Mouse (Mus musculus) frontal cortex, postnatal 10 days (tissue): ENCODE results near the gene Dnase2a.

Source experiments
- DNase-seq, 2 experiments: peaks; one replicate each; pipeline ENCODE4 v3.0.0; 2022; ENCODE audit warnings: low spot score in 2 of 2, mixed read lengths in 1 of 2

Dnase2a gene

DNA sequence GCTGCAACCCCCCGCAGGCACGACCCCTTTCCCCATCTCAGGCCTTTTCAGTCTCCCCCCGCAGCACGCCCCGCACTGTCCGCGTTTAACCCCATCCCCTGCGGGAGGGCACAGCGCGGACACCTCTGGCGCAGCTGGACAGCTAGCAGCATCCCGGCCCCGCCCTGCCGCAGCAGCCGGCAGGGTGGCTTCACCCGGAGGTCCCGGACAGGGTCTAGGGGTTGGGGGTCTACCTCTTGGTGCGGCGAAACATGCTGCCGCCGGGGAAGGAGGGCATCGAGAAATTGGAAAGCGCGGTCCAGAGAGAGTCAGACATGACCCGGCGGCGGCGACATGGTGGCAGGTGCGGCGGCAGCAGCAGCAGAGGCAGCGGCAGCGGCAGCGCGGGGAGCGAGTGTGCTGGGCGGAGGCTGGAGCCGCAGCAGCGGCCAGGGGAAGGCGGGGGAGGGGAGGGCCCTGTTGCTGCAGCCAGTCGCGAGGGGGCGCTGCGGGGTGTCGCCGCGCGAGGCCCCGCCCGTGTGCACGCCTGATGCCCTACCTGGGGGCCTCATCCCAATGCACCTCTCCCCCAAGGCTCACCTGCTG lies 28.7 kb downstream of the Dnase2a start, which contains the start of gene Mast1:
TSS of gene Mast1 (minus strand) at position 398 of the 585 bp plus-strand sequence.
- DNase-seq, result peak in 1 of 2 experiments; percentile 72

GRCm38 (mm10) chr8:84937620-84938485 lies 29.5 kb downstream of the Dnase2a start:
- DNase-seq, result no peak

DNA sequence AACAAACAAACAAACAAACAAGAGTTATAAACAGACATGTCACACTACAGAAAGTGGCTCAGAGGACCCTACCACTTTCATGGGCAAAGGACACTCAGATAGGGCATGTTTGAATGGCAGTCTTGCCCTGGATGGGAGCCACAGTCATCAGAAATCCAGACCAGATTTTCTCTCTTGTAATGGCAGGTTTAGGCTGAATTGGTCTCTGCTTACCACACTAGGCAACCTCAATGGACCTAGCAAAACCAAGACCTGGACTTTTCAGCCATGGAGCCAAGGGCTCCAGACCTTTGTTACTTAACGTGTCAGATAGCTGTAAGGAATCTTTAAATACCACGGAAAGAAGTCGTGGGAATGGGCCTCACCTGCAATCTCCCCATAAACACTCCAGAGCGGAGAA lies 35.3 kb downstream of the Dnase2a start:
- no peak for DNase-seq

DNA sequence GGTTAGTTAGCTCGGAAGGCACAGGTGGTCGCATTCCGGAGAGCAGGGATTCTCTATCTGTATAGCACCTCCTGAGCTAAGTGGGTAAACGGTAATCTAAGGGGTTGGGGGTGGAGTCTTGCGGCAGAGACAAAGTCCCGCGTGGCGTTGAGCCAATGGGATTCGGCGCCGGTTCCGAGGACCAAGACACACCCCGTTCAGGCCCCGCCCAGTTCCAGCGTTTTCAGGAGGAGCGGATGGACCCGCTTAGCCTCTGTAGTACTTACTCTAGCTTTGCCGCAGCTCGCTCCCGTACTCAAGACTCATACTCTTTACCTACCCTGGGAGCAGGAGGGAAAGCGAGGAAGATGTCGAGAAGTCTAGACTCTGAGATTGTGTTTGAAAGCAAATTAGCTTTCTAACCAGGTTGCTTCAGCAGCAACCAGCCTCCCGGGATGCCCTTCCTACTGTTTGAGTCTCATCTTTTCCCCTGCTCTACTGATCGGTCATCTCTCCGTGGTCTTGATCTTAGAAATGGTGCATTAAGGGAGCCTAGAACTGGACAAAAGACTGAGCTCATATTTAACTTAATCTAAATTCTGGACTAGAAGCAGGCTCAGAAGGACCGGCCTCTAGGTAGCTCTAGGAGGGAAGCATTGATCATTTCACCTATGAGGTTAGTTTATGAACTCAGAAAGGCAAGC lies 36.3 kb downstream of the Dnase2a start:
- DNase-seq, result peak; percentile 62 to 66

DNA sequence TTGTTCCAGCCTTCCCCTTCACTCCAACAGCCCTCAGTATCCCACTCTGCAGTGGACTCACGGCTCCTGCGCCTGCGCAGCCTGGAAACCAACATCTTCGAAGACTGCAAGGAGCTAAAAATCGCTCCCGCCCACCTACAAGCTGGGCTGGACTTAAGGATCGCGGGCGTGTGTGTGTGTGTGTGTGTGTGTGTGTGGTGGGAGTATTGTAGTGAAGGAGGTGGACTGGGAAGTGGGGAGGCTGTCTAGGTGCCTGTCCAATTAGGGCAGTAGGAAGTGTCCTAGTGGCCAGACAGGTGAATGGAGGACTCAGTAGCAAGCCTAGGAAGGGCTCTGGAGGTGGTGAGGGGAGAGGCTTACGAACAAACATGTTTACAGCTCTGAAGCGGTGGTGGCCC lies 36.9 kb downstream of the Dnase2a start:
- peak; percentile 69 to 78 for DNase-seq

DNA sequence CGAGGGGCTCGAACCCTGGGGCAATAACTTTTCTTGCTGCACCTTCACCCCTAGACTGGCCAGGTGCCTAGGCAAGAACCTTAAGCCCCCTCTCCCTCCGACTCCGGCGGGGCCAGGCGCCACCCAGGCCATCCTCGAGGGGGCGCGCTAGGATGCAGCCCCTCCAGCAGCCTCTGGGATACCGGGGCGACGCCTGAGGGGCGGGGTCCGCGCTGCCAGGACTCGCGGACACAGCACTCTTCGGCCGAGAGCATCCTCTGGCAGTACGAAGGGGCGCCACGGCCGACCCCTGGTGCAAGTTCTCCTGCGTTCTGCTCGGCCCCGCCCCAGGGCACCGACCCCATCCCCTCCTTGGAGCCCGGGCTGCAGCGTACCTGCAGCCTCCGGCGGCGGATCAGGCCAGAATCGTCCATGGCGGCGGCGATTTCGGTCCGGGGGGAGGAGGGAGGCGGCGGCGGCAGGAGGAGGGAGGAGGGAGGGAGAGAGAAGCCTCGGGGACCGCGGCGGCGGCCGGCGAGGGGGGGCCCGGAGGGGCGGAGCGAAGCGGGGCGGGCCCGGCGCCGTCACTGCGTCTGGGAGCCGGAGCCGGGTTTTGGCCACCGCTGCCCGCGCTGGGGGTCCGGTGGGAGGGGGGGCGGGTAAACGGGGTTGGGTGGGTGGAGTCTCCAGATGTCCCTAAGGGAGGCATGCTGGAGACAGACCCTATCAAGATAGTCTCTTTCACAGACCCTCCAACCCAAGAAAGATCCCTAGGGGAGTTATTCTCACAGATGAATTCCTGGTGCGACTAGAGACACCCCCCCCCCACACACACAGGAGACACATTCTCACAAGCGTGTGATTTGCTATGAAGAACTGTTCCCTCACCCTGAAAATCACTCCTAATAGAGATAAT lies 37.5 kb downstream of the Dnase2a start:
- peak in 1 of 2 experiments; percentile 58 for DNase-seq

DNA sequence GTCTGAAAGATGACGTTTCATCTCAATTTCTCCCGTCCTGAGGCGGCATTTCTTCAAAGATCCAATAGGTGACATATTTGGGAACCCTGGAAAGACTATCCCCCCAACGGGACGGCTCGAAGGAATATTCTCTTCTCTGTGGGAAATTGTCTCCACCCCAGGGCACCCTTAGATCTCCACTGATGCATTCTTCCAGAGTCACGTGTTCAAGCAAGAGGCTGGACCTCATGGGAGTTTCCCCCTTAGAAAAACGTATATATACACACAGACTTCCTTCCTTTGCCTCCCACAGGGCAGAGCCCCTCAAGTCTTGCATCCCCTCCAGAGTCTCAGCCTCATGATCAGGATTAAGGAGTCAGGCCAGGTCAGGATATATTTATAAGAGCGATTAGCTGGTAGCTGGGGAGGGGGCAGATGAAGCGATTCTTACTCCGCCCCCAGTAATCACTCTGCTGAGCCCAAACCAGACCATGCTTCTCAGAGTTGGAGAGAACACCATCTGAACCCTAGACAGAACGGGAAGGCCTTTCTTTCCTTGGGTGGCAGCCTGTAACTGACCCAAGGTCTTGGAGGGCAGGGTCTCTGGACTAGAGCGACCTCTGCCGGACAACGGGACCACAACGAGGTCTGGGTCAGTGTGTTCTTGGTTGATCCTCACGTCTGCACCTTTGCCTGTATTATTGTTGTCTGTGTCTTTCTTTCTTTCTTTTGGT lies 38.3 kb downstream of the Dnase2a start, which contains the start of gene Rtbdn:
TSS of gene Rtbdn (plus strand) at position 464 of the 713 bp plus-strand sequence.
- no peak for DNase-seq

DNA sequence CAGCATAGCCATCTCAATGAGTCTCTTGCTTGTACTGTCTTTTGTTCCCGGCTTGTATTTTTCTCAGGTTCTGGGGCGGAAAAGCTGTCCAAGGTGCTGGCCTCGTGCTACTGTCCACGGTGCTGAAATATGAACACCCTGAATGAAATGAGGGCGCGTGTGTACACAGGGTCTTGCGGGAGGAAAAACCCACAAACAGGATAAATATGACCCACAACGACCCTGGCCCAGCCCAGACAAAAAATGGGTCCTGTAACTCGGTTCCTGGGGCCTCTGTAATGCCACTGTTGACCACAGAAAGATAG lies 38.8 kb downstream of the Dnase2a start:
- DNase-seq, result no peak

GRCm38 (mm10) chr8:84949753-84950152 lies 41.4 kb downstream of the Dnase2a start:
- DNase-seq, result no peak

DNA sequence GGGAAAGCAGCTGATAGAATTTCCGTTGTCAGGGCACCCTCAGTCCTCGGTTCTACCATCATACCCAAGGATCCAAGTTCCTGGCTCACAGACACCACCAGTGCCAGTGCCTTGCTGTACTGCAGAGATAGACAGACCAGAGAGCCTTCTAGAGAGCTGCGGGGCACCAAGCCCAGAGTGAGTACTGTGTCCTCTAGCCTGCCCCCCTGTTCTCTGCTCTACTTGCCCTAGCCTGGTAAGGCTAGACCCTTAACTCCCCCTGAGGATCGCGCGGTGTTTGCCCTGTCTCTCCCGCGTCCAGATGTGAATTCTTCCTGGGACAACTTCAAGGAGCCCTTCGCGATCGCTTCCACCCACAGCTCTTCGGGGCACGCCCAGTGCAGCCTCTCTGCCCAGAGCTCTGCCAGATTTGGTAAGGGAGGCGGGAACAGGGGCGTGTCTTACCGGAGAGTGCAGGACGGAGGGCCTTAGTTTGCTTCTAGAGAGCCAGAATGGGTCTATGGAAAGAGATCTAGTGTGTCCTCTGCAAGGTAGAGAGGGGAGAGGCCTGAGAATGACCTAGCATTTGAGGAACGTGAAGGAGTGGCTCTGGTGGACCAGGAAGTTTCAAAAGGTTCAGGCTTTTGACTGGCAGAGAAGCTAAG lies 44.4 kb downstream of the Dnase2a start:
- no peak for DNase-seq

- DNase-seq, result peak in 1 of 2 experiments; percentile 58
These were observed 48.4 kb downstream of the Dnase2a start for GRCm38 (mm10) chr8:84956768-84957167.

DNA sequence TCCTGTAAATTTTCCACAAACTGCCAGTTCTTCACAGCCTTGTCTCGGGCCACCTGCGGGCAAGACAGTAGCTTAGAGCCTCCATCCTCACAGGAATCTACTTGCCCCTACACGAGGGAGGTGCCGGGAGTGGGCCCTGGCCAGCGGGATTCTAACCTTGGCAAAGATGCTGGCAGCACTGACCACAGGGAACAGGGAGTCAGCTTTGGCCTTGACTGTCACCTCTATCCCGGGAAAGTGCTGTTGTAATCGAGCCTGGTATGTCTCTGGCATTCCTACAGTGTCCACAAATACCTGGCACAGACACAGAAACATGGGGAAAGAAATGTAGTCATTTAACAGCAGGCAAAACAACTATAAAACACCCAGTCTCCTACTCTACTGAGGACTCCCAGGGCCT lies 51.5 kb downstream of the Dnase2a start:
- DNase-seq, result no peak

- no peak for DNase-seq
These were observed 55.6 kb downstream of the Dnase2a start for GRCm38 (mm10) chr8:84963952-84964351.

DNA sequence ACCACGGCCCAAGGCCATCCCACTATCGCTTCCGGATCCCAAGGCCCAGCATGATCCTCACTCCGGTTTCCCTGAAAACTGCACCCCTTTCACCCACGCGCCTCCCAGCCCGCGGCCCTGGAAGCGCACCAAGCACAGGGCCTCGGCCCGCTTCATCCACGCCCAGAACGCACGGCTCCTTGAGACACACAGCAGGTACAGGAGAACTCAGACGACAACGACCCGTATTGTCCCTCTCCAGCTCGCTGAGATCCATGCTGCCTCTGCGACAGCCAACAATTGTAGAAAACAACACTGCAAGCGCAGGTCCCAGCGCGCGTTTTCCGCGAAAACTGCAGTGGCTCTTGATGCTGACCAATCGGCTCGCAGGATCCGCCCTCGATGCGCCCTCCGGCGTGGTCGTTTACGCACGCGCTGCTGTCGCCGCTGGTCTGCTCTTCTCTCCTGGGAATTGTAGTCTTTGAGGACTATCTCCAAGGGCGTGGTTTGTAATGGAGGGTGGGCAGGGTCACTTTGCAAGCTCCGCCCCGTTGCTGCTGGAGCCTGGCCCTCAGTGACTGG lies 57.5 kb downstream of the Dnase2a start:
- DNase-seq, result peak; percentile 92

GRCm38 (mm10) chr8:84966603-84967002 lies 58.2 kb downstream of the Dnase2a start:
- DNase-seq, result no peak

DNA sequence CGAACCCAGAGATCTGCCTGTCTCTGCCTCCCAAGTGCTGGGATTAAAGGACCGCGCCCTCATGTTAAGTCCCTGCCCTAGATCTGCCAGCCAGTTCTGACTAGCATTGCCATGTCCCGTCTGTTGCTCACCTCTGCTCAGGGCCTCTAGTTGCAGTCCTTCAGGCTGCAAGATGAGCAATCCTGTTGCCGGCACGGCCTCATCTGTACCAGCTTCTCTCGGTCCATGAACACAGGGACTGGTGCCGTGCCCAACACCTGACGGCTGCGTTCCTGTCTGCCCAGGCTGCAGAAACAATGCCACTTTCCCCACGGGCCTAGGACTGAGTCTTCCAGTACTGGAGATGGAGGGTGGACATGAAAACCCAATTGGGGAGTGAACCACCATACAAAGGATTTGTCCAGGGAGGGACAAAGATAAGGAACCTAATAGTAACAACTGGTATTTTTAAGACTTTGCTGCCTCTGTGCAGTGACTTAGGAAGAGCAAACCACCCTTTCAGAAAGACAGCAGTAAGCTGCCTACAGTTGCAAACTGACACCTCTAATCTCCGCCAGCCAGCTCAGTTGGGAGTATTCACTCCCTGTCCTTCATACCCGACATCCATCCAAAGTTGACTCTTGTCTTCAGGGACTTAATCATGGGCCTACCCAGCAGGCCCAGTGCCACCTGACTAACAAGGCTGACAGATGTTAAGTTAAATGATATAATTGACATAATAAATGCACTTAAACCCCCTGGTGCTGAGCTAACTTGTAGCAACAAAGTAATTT lies 59.4 kb downstream of the Dnase2a start:
- DNase-seq, result no peak

GRCm38 (mm10) chr8:84968650-84969049 lies 60.3 kb downstream of the Dnase2a start:
- no peak for DNase-seq

- peak in 1 of 2 experiments; percentile 49 for DNase-seq
These were observed 61.1 kb downstream of the Dnase2a start, which contains the start of the genes Gm49661, Prdx2 and Rnaseh2a for GRCm38 (mm10) chr8:84969241-84970134. Gm49661 (minus strand) TSS chr8:84969433. Prdx2 (plus strand) TSS chr8:84969587. Rnaseh2a (minus strand) TSS chr8:84969767.
